Mouse (Mus musculus): Measurements from ENCODE around the gene Ces1e.
"Not testable (repeated sequence)": the region's sequence is repeated elsewhere in the genome, so short reads cannot be mapped to it uniquely, and the experiment has no call there.

The Ces1e gene

DNA sequence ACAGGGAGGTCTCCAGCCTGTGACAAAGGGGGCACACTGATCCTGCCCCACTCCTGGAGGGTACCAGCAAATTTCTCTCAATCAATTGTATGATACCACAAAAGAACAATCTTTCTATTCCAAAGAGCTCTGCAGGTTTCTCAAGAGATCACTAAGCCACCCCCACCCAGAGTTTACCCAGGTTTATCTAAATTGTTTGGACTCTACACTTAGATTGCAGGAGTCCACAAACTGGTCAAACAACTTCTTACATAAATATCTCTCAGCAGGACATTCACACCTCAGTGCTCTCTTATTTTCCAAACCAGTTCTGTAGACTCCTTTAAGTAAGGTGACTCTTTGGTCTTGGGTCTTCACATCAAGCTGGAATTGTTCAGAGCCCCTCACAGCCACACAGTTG lies at the start of gene Ces1e:
TSS of gene Ces1e (minus strand) at position 174 of the 400 bp plus-strand sequence.
- no peak for DNase-seq (ENCODE audit: low spot score in 2 of 2)

DNA sequence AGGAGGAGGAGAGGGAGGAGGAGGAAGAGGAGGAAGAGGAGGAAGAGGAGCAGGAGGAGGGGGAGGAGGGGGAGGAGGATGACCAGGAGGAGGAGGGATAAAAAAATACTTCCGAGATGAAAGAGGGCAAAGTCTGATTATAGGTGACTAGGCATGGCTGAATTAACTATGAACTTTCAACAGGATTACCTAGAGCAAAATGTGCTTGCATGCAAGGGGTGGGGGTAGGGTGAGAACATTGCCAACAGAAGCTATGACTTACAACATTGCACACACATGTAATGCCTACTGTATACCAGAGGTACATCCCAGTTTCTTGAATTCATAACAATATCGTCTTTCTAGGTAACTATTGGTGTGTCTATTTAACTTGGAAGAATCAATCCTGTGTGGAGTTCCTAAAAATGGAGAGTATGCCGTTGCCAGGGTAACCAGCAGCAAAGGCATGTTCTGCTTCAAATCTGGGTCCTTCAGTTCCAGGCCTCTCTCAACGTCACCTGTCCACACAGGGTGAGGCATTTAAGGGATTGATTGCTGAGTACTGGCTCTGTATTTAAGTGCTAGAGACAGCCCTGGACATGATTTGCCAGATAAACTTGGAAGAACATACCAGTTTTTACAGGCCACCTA lies 48.9 kb upstream of the Ces1e start:
- peak; percentile 45 to 55 for DNase-seq (ENCODE audit: low spot score in 2 of 2)

DNA sequence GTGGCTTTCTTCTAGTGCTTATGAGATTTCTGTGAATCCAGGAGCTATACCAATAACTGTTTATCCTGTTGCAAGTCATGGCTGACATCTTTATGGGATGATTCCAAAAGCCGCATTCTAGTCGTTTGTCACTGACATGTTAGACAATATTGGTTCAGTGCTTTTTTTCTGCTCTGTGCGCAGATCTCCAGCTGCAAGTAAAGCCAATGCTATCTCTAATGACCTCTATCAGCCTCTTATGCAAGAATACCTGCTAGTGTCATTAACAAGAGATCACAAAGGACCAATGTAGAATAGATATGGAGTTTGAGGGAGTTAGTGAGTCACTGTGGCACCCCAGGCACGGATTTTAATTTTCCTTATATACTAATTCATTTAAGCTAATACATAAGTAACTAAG lies 45.2 kb upstream of the Ces1e start:
- no peak for DNase-seq (ENCODE audit: low spot score in 2 of 2)

DNA sequence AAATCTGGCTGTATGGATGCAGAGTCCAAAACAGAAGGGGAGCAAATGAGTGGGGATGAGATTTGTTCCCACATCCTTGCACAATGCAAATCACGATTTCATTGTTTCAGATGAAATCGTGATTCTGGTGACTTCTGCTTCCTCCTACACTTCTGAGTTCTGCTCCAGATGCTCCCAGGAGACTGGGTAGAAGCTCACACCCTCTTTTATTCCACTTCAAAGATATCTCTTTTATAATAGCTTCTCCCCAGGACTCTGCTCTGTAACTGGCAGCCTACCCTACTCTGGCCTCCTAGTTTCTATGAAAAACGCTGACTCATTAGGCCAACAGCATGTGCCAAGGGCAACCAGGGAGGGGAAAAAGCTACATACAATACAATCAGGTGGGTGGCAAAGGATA lies 43.9 kb upstream of the Ces1e start:
- DNase-seq (ENCODE audit: low spot score in 2 of 2), result no peak

DNA sequence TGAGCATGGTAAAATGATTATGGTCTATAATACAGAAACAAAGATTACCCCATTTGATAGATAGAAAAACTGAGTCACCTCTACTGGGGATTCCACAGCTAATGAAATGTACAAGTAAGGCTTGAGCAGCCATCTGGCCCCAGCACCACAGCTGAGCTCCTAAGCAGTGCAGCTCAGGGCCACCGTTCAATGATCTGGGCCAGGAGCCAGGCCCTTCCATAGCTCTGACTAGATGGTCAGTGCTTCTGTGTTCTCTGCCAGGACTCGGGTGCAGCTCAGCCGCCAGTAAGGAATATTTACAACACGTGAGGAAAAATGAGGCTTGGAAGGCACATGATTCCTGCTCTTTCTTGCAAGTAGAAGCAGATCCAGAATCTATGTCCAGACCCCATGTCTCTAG lies 43.3 kb upstream of the Ces1e start:
- peak; percentile 29 to 31 for DNase-seq (ENCODE audit: low spot score in 2 of 2)

DNA sequence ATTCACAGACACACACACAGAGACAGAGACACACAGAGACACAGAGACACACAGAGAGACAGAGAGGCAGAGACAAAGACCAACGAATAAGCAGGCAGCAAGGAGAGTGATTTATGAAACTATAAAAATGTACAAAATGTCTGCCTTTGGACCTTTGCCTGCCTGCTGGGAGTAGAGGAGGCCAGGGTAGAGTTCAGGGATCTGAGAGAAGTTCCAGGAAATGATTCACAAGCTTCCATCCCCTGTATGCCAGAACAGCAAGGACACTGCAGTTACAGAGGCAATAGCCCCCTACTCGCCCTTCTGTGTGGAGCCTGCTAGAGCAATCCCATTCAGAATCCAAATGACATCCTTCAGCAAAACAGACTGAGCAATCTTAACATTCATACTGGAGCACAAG lies 32.0 kb upstream of the Ces1e start:
- no peak for DNase-seq (ENCODE audit: low spot score in 2 of 2)

DNA sequence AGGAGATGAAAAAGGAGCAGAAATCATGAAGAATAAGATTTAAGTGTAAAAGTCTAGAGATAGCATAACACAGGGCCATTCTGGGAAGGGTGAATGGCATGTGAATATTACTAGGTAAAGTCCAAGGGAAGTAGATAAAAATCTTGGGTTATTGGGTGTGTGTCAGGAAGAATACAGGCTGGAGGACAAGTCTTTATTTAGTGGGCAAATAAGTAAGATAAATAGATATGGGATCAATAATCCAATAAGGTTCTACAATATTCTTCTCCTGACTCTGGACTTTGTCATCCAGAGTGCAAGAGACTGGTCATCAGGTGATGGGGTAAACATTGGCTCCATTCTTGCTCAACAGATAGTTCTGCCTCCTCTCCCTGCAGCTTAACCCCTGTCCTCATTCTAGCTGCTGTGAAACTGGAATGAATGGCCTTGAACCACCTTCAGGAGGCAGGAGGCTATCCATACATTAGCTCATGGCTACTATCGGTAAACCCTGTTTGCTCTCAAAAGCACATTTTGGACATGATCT lies 23.0 kb upstream of the Ces1e start:
- DNase-seq (ENCODE audit: low spot score in 2 of 2), result no peak

DNA sequence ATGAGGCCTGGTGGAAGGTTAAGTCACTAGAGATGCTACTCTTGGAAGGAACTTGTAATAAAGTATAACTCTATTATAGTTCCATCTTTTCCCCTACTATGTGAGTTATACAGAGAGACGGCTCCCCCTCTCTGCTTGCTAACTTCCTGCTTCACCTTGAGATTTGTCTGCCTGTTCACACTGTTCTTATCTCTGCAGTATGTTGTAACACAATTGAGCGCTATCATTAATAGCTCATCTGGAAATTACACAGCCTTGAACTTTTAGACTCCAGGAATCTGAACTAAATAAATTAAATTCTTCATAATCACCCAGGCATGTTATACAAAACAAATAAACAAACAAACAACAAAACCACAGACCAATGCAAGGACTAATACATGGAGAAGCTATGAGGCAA lies 16.6 kb upstream of the Ces1e start:
- no peak for DNase-seq (ENCODE audit: low spot score in 2 of 2)

DNA sequence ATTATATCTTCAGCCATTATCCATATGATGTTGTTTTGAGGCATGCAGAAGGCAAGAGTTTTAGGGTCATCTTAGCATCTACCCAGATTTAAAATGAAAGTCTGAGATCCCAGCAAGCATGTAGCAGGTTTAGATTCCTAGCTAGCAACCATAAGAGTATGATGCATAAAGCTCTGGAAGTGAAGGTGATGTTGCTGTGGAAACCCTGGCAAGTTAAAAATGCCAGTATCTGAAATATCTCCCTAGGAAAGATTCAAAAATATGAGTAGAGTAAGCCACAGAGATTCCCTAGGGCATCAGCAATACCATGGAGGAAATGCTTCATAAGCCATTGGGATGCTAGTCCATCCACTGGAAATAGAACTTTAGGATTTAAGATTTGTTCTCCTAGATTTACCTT lies 10.5 kb upstream of the Ces1e start:
- peak in 1 of 2 experiments; percentile 31 for DNase-seq (ENCODE audit: low spot score in 2 of 2)

DNA sequence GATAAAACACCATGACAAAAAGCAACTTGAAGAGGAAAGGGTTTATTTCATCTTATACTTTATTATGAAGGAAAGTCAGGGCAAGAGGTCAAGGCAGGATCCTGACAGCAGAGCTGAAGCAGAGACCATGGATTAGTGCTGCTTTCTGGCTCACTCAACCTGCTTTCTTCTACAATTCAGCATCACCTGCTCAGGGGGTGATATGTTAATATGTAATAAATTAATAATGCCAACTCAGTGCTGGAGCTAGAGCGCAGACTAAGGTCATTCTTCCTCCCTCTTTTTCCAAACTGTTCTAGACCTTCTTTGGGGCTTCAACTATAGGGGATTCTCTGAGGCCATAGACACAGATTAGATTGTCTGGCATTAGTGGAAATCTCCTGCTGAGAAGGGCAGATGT lies 6.3 kb upstream of the Ces1e start:
- no peak for DNase-seq (ENCODE audit: low spot score in 2 of 2)

DNA sequence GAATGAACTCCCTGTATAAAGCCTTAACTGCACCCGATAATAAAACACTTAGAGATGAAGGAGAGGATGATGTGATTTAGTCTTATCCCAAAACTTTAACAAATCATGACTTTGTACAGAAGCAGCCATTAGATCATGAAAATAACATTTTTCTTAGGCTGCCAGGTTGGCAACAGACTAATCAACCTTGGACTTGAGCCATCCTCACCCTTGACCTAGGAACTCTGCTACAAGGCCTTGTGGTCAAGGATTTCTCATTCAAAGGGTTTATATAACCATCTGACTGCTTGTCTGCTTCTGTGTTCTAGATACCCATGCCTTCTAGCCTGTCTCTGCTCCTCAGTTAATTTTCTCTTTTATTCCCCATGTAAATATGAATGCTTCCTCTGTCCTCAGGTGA lies 5.3 kb upstream of the Ces1e start:
- no peak for DNase-seq (ENCODE audit: low spot score in 2 of 2)

DNA sequence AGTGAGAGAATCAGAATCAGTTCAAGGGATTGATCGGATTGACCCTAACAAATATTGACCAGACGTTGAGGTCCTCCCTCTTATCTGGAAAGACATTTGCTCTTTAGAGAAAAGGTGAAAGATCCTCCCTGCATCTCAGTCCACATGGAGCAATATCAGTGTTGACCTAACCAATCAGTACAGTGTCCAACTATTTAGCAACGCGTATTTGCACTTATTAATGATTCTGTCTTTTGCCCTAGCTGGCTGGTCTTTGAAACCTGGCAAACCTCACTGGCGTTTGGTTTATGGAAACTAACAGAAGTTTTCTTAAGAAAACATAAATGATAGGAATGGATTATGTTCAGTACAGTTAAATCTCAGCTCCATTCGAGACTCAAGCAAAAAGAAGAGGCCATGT lies 4.6 kb upstream of the Ces1e start:
- DNase-seq (ENCODE audit: low spot score in 2 of 2), result no peak

DNA sequence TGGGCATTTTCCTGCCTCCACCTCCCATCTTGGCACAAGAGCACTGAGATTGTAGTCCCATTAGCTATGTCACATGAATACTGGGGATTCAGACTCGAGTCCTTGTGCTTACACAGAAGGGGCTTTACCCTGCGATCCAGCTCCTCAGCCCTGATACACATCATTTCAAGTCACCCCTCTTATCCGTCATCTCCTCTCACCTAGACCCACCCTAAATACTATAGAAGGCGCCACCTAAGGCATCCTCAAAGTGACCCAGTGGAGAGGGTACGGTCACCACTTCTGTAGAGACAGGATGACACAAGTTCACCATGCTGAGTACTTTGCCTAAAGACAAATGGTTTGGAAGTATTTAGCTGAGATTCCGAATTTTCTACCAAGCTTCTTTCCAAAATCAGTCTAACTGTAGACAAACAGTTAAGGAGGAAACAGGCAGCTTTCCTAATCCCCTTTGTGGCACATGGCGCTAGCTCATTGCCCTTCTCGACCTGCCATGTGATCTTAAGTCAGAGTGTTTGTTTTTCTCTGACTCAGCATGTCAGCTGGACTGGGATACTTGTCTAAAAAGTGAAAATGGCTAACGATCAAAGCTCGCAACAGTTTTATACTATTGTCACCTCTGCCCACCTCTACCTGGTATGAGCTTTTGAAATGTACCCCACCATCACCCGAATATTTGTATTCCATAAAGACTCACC lies 597 bp downstream of the Ces1e start:
- DNase-seq (ENCODE audit: low spot score in 2 of 2), result no peak

DNA sequence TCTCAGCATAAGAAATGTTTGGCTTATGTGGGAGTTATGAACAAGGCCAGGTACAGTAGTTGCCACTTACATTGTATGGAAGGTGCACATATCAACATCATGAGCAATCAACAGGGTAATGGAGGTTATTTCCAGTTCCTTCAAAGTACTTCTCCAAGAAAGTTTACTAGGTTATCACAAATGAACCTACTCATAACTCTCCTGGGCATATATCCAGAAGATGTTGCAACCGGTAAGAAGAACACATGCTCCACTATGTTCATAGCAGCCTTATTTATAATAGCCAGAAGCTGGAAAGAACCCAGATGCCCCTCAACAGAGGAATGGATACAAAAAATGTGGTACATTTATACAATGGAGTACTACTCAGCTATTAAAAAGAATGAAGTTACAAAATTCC lies 2.9 kb downstream of the Ces1e start:
- not testable (repeated sequence) for DNase-seq (ENCODE audit: low spot score in 2 of 2)

DNA sequence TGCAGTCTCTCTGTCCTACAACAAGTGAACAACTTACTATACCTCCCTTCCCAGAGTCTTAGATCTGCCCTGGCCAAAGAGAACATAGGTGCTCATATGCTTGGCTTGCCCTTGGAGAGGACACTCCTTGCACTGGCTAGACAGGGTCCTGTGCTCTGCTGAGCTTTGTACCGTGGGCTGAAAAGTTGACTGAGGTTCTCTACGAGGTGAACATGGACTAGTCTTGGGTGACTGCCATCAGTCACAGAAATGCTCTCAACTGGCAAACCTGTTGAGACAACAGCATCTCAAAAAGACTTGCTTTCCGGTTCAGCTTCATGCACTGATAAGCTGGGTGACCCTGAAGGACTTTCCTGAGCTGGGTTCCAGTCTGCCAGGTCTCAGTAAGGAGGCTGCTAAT lies 7.5 kb downstream of the Ces1e start:
- DNase-seq (ENCODE audit: low spot score in 2 of 2), result no peak

DNA sequence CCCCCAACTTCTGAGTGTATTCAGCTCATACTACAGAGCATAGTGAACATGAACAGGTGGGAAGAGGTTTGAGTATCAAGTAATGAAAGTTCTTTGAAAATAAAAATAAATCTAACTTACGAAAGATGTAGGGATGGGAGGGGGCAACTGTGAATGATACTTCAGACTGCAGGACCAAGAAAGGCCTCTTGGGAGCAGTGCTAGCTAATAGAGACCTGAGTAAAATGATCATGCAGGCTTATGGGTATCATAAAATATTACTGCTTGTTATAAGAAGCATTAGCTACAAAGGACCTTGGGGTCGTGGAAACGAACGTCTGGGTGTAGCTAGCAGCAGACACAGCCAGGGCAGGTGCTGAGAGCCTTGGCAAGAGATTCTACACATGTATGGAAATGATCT lies 11.6 kb downstream of the Ces1e start:
- DNase-seq (ENCODE audit: low spot score in 2 of 2), result no peak

DNA sequence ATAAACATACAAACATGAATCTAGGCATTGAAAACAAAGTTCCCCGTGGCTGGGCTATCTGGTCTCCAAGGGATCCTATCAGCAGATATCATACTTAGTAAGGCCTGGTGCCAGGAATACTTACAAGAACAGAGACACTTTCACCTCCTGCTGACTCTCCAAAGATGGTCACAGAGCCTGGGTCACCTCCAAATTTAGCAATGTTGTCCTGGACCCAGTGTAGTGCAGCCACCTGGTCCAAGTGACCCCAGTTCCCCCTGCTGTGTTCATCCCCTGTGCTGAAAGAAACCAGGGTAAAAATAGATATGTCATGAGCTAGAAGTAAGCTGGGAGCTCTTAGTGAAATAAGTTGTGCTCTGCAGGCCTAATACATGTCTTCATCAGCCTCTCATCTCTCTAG lies 12.0 kb downstream of the Ces1e start:
- no peak for DNase-seq (ENCODE audit: low spot score in 2 of 2)

DNA sequence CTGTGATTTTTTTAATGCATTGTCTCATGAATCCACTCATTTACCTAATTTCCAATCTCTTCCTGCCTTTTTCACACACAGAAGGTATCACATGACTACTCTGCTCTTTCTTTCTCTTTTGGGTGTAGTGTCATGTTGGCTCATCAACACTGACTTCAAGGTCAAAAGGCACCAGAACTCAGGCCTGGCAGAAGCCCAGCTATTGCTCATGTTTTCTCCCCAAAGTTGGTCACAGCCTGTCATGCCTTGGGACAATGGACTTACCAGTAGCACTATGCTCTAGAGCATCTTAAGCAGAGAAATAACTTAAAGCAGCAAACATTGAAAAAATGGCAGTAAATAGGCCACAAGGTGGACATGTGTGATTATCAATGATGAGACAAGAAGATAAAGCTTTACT lies 18.3 kb downstream of the Ces1e start:
- no peak for DNase-seq (ENCODE audit: low spot score in 2 of 2)

DNA sequence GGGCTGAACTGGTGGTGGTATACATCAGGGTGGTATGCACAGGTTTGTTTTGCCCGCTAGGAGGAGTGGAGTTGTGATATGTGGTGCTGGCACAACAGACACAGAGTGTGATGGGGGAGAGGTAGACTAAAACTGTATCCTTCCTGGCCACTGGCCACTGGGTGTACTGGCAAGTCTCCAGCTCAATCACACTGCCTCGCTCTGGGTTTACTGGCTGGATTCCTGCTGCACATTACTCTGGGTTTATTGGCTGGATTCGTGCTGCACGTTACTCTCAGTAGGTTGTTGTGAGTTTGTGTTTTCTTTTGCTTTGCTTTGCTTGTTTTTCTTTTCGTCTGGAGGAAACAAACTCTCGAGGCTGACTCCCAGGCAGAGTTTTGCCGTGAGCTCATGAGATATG lies 30.3 kb downstream of the Ces1e start:
- not testable (repeated sequence) for DNase-seq (ENCODE audit: low spot score in 2 of 2)

DNA sequence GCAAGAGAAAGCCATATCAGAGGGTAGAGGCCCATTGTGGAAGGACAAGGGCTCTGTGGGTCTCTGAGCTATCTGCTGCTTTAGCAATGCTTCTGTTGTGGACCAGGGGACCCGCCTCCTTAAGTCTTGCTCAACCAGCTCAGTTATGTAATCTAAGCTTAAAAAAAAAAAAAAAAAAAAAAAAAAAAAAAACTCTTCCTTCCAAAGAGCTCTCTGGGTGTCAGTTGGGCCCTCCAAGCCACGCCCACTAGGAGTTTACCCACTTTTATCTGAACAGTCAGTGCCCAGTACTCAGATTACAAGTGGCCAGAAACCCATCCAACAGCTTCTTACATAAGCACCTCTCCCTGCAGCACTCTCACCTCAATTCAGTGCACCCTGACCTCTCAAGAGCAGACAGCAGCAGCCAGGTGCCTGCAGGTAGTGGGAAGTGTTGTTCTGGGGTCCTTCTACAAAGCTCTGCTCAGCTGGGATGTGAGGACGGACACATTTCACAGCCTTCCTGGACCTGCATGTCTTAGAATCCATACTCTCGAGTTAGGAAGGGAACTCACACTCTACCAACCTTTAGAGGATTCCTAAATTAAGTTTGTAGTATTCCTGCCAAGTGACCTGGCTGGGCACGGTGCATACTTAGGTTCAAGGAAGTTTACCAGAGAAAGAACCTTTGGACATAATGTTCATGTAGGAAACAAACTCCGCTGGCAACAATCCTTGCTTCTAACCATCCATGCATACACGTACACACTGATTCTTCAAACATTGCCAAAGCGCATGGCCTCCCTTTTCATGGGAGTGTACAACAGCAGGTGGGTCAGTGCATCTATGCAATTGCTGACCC lies 31.5 kb downstream of the Ces1e start, which contains the start of gene Ces1d:
TSS of gene Ces1d (minus strand) at position 154 of the 841 bp plus-strand sequence.
- no peak for DNase-seq (ENCODE audit: low spot score in 2 of 2)

DNA sequence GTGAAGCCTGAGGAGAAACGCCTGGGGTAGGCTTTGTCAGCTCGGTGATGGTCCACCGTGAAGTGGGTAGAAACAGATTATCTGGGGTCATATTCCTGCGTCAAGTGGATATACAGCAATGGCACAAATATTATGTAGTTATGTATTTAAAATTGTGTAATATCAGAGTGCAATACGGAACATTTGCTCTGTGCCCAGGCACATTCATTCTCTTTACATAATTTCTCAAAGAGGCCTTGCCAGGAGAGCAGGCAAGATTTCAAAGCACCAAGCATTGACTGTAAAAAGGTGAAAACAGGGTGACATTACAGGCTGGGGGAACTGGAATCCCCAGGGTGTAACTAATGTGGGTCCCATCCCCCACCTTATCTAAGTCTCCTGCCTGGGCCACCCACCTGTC lies 33.0 kb downstream of the Ces1e start:
- DNase-seq (ENCODE audit: low spot score in 2 of 2), result no peak

DNA sequence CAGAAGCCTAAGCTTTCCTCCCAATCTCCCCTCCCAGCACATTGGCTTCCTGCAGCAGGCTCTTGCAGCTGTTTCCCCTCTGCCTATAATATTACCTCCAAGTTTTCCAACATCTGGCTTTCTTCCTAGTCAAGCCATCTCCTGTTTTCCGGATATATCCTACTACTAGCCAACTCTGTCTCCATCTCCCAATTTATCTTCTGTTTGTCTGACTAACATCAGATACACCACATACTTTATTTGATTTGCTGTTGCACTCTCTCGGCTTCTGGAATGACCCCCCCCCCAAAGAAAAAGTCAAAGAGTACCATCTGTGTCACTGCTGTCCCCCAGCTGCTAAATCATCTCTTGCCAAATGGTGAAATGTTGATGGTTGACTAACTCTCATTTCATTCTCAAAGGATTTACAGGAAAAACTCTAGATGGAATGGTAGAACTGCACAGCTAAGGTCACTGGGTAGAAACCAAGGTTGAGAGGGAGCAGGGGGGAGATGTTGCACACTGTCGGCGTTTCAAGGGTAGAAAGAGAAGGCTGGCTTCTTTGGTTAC lies 48.8 kb downstream of the Ces1e start:
- DNase-seq (ENCODE audit: low spot score in 2 of 2), result no peak

Measured in right cerebral cortex, postnatal 10 days (tissue).